Mouse (Mus musculus): ENCODE results near the gene Ccdc180. TPM values are rescaled to one million over a fixed set of nuclear protein-coding genes. Genes with fewer than 3 reads are reported as not detected.
A peak's percentile ranks its signal among the peaks of the same experiment; 100 is the strongest.

Gene Ccdc180
- total RNA-seq, 2 experiments from 2014 or later, result 0.12 to 0.38 TPM

- DNase-seq (ENCODE audit: extremely low spot score in 1 of 2, low spot score in 1 of 2), result no peak
Observed at GRCm38 (mm10) chr4:45967479-45968341, 77.6 kb downstream of the Ccdc180 start.

GRCm38 (mm10) chr4:45969051-45969450 is 78.9 kb downstream of the Ccdc180 start:
- no peak for DNase-seq (ENCODE audit: extremely low spot score in 1 of 2, low spot score in 1 of 2)

- no peak for DNase-seq (ENCODE audit: extremely low spot score in 1 of 2, low spot score in 1 of 2)
Observed at GRCm38 (mm10) chr4:45970048-45970560, 80.0 kb downstream of the Ccdc180 start.

GRCm38 (mm10) chr4:45971806-45972447 is 81.8 kb downstream of the Ccdc180 start:
- DNase-seq (ENCODE audit: extremely low spot score in 1 of 2, low spot score in 1 of 2), result peak; percentile 94 to 97

GRCm38 (mm10) chr4:45972448-45972854 is 82.3 kb downstream of the Ccdc180 start:
- peak in 1 of 2 experiments; percentile 40 for DNase-seq (ENCODE audit: extremely low spot score in 1 of 2, low spot score in 1 of 2)

- DNase-seq (ENCODE audit: extremely low spot score in 1 of 2, low spot score in 1 of 2), result no peak
Observed at GRCm38 (mm10) chr4:45972951-45973350, 82.8 kb downstream of the Ccdc180 start.

GRCm38 (mm10) chr4:45976931-45977667 is 87.0 kb downstream of the Ccdc180 start:
- DNase-seq (ENCODE audit: extremely low spot score in 1 of 2, low spot score in 1 of 2), result no peak

- DNase-seq (ENCODE audit: extremely low spot score in 1 of 2, low spot score in 1 of 2), result no peak
Observed at GRCm38 (mm10) chr4:45979916-45980315, 89.8 kb downstream of the Ccdc180 start.

- no peak for DNase-seq (ENCODE audit: extremely low spot score in 1 of 2, low spot score in 1 of 2)
Observed at GRCm38 (mm10) chr4:45981054-45981453, 91.0 kb downstream of the Ccdc180 start.

- DNase-seq (ENCODE audit: extremely low spot score in 1 of 2, low spot score in 1 of 2), result no peak
Observed at GRCm38 (mm10) chr4:45990427-45991135, 100.5 kb downstream of the Ccdc180 start.

- peak in 1 of 2 experiments; percentile 24 for DNase-seq (ENCODE audit: extremely low spot score in 1 of 2, low spot score in 1 of 2)
Observed at GRCm38 (mm10) chr4:45998536-45998935, 108.4 kb downstream of the Ccdc180 start.

Other genes starting within 250 kb of the Ccdc180 start
- 1 to 10 TPM; 9.2 to 9.9 TPM for gene Aldh1b1, start 91.3 kb upstream of the Ccdc180 start, total RNA-seq (2021)
- gene Igfbpl1, start 63.4 kb upstream of the Ccdc180 start, total RNA-seq (2021), result 10 to 100 TPM; 12.5 to 14.5 TPM
- gene Stra6l, start 41.6 kb upstream of the Ccdc180 start, total RNA-seq (2021), result not detected
- 10 to 100 TPM; 29.1 to 29.4 TPM for gene Tdrd7, start 75.0 kb downstream of the Ccdc180 start, total RNA-seq (2021)
- gene Tmod1, start 148.6 kb downstream of the Ccdc180 start, total RNA-seq (2021), result 10 to 100 TPM; 20.7 to 20.9 TPM
- gene Ncbp1, start 248.3 kb downstream of the Ccdc180 start, total RNA-seq (2021), result 10 to 100 TPM; 51.4 to 60.4 TPM
- gene Tstd2, start 248.4 kb downstream of the Ccdc180 start, total RNA-seq (2021), result 10 to 100 TPM; 19.0 to 22.0 TPM